Mouse (Mus musculus): ENCODE measurements around the gene Vezt.
A peak's percentile ranks its signal among the peaks of the same experiment; 100 is the strongest.

Vezt gene

GRCm38 (mm10) chr10:94035658-94036374 lies at the start of gene Vezt, which contains the start of gene Fgd6:
TSS of gene Vezt (minus strand) at chr10:94035817.
TSS of gene Fgd6 (plus strand) at chr10:94036001.
- DNase-seq (ENCODE audit: low spot score in 2 of 2): peak; percentile 98 to 99

- no peak for DNase-seq (ENCODE audit: low spot score in 2 of 2)
These were observed 46.6 kb upstream of the Vezt start for GRCm38 (mm10) chr10:94082040-94082734.

GRCm38 (mm10) chr10:94080740-94081139 lies 45.1 kb upstream of the Vezt start:
- no peak for DNase-seq (ENCODE audit: low spot score in 2 of 2)

- DNase-seq (ENCODE audit: low spot score in 2 of 2): no peak
These were observed 41.6 kb upstream of the Vezt start for GRCm38 (mm10) chr10:94076966-94077825.

- DNase-seq (ENCODE audit: low spot score in 2 of 2): no peak
These were observed 37.4 kb upstream of the Vezt start for GRCm38 (mm10) chr10:94072916-94073465.

- no peak for DNase-seq (ENCODE audit: low spot score in 2 of 2)
These were observed 36.8 kb upstream of the Vezt start for GRCm38 (mm10) chr10:94072261-94072915.

- no peak for DNase-seq (ENCODE audit: low spot score in 2 of 2)
These were observed 36.0 kb upstream of the Vezt start for GRCm38 (mm10) chr10:94071641-94072040.

GRCm38 (mm10) chr10:94068701-94069100 lies 33.1 kb upstream of the Vezt start:
- DNase-seq (ENCODE audit: low spot score in 2 of 2): no peak

- no peak for DNase-seq (ENCODE audit: low spot score in 2 of 2)
These were observed 31.3 kb upstream of the Vezt start for GRCm38 (mm10) chr10:94066896-94067295.

- no peak for DNase-seq (ENCODE audit: low spot score in 2 of 2)
These were observed 26.7 kb upstream of the Vezt start for GRCm38 (mm10) chr10:94062357-94062756.

- DNase-seq (ENCODE audit: low spot score in 2 of 2): no peak
These were observed 24.6 kb upstream of the Vezt start for GRCm38 (mm10) chr10:94060190-94060589.

GRCm38 (mm10) chr10:94059618-94060055 lies 24.0 kb upstream of the Vezt start:
- no peak for DNase-seq (ENCODE audit: low spot score in 2 of 2)

- no peak for DNase-seq (ENCODE audit: low spot score in 2 of 2)
These were observed 20.9 kb upstream of the Vezt start for GRCm38 (mm10) chr10:94056487-94056886.

- DNase-seq (ENCODE audit: low spot score in 2 of 2): no peak
These were observed 15.1 kb upstream of the Vezt start for GRCm38 (mm10) chr10:94050736-94051135.

GRCm38 (mm10) chr10:94049121-94049520 lies 13.5 kb upstream of the Vezt start:
- no peak for DNase-seq (ENCODE audit: low spot score in 2 of 2)

GRCm38 (mm10) chr10:94047845-94048559 lies 12.4 kb upstream of the Vezt start:
- DNase-seq (ENCODE audit: low spot score in 2 of 2): no peak

- no peak for DNase-seq (ENCODE audit: low spot score in 2 of 2)
These were observed 11.4 kb upstream of the Vezt start for GRCm38 (mm10) chr10:94047024-94047423.

GRCm38 (mm10) chr10:94045301-94045700 lies 9.7 kb upstream of the Vezt start:
- DNase-seq (ENCODE audit: low spot score in 2 of 2): no peak

GRCm38 (mm10) chr10:94043908-94044307 lies 8.3 kb upstream of the Vezt start:
- DNase-seq (ENCODE audit: low spot score in 2 of 2): no peak

GRCm38 (mm10) chr10:94038366-94039260 lies 3.0 kb upstream of the Vezt start:
- DNase-seq (ENCODE audit: low spot score in 2 of 2): no peak
